Mouse (Mus musculus): ENCODE measurements around the gene Stard10. TPM values are rescaled to one million over a fixed set of nuclear protein-coding genes. Genes with fewer than 3 reads are reported as not detected.

The Stard10 gene
- polyA plus RNA-seq, 1 experiment from 2014 or later, result 35.4 TPM

- H3K27ac ChIP-seq (ENCODE audit: low read depth), result no peak overlapping the region
- no peak for TF ChIP-seq CTCF (IDR thresholded peaks at IDR 0.05; ENCODE audit: low read depth)
- H3K9ac ChIP-seq, result no peak overlapping the region
- H3K9me3 ChIP-seq (ENCODE audit: low read depth, low read length), result no peaks in the 10 kb centered on the region
- H3K36me3 ChIP-seq (ENCODE audit: insufficient read depth), result no peaks in the 10 kb centered on the region
- DNase-seq (no peak), ATAC-seq (ENCODE audit: insufficient read depth) (no peak)
- no peak overlapping the region for H3K4me3 ChIP-seq (ENCODE audit: low read depth, low read length)
- H3K27me3 ChIP-seq (ENCODE audit: insufficient read depth, low read length), result no peaks in the 10 kb centered on the region
- H3K4me2 ChIP-seq, result no peak overlapping the region
- 68% methylated on average over 5 of the region's 5 CpGs for WGBS
- peaks cover 4% of the 10 kb centered on the region; the same call in 1 of the 2 replicates for H3K4me1 ChIP-seq (ENCODE audit: insufficient read depth)
These were observed 47.0 kb downstream of the Stard10 start for GRCm38 (mm10) chr7:101363914-101364313.

GRCm38 (mm10) chr7:101367901-101368852 lies 51.3 kb downstream of the Stard10 start:
- Histone ChIP-seq H3K4me2 (no peak overlapping the region), H3K9me3 (ENCODE audit: low read depth, low read length) (no peaks in the 10 kb centered on the region), H3K4me1 (ENCODE audit: insufficient read depth) (no peaks in the 10 kb centered on the region), H3K27ac (ENCODE audit: low read depth) (no peak overlapping the region), H3K36me3 (ENCODE audit: insufficient read depth) (no peaks in the 10 kb centered on the region), H3K4me3 (ENCODE audit: low read depth, low read length) (no peak overlapping the region), H3K9ac (no peak overlapping the region), H3K27me3 (ENCODE audit: insufficient read depth, low read length) (no peaks in the 10 kb centered on the region)
- WGBS, result 52% methylated on average over 11 of the region's 11 CpGs
- peak; percentile 53 for DNase-seq
- ATAC-seq (ENCODE audit: insufficient read depth), result no peak
- TF ChIP-seq CTCF (IDR thresholded peaks at IDR 0.05; ENCODE audit: low read depth), result peak; percentile 50

- Histone ChIP-seq H3K36me3 (ENCODE audit: insufficient read depth) (no peaks in the 10 kb centered on the region), H3K9me3 (ENCODE audit: low read depth, low read length) (no peaks in the 10 kb centered on the region), H3K4me2 (no peak overlapping the region), H3K4me1 (ENCODE audit: insufficient read depth) (no peaks in the 10 kb centered on the region), H3K9ac (no peak overlapping the region), H3K27me3 (ENCODE audit: insufficient read depth, low read length) (no peaks in the 10 kb centered on the region), H3K27ac (ENCODE audit: low read depth) (no peak overlapping the region), H3K4me3 (ENCODE audit: low read depth, low read length) (no peak overlapping the region)
- no peak for TF ChIP-seq CTCF (IDR thresholded peaks at IDR 0.05; ENCODE audit: low read depth)
- DNase-seq (no peak), ATAC-seq (ENCODE audit: insufficient read depth) (no peak)
- WGBS, result 69% methylated on average over 7 of the region's 7 CpGs
These were observed 52.8 kb downstream of the Stard10 start for GRCm38 (mm10) chr7:101369666-101370065.

- H3K4me3 ChIP-seq (ENCODE audit: low read depth, low read length), result no peak overlapping the region
- no peak overlapping the region for H3K4me2 ChIP-seq
- TF ChIP-seq CTCF (IDR thresholded peaks at IDR 0.05; ENCODE audit: low read depth), result no peak
- H3K4me1 ChIP-seq (ENCODE audit: insufficient read depth), result peaks cover under 1% of the 10 kb centered on the region; the same call in 1 of the 2 replicates
- H3K36me3 ChIP-seq (ENCODE audit: insufficient read depth), result no peaks in the 10 kb centered on the region
- H3K27me3 ChIP-seq (ENCODE audit: insufficient read depth, low read length), result no peaks in the 10 kb centered on the region
- 67% methylated on average over 25 of the region's 26 CpGs for WGBS
- no peak for DNase-seq
- H3K9ac ChIP-seq, result no peak overlapping the region
- no peak overlapping the region for H3K27ac ChIP-seq (ENCODE audit: low read depth)
- ATAC-seq (ENCODE audit: insufficient read depth), result no peak
- H3K9me3 ChIP-seq (ENCODE audit: low read depth, low read length), result no peaks in the 10 kb centered on the region
These were observed 56.2 kb downstream of the Stard10 start for GRCm38 (mm10) chr7:101373082-101373481.

GRCm38 (mm10) chr7:101374155-101374554 lies 57.3 kb downstream of the Stard10 start:
- DNase-seq (peak; percentile 85), ATAC-seq (ENCODE audit: insufficient read depth) (0 out of 2 replicates have a peak, but pooled peaks have one; percentile 22)
- Histone ChIP-seq H3K36me3 (ENCODE audit: insufficient read depth) (no peaks in the 10 kb centered on the region), H3K27me3 (ENCODE audit: insufficient read depth, low read length) (no peaks in the 10 kb centered on the region), H3K4me3 (ENCODE audit: low read depth, low read length) (no peak overlapping the region), H3K4me1 (ENCODE audit: insufficient read depth) (peaks cover 7% of the 10 kb centered on the region), H3K4me2 (no peak overlapping the region), H3K27ac (ENCODE audit: low read depth) (no peak overlapping the region), H3K9me3 (ENCODE audit: low read depth, low read length) (no peaks in the 10 kb centered on the region), H3K9ac (no peak overlapping the region)
- peak; percentile 81 for TF ChIP-seq CTCF (IDR thresholded peaks at IDR 0.05; ENCODE audit: low read depth)

- Histone ChIP-seq H3K4me1 (ENCODE audit: insufficient read depth) (peaks cover 14% of the 10 kb centered on the region), H3K27ac (ENCODE audit: low read depth) (peak overlapping the region; percentile 82; the same call in 1 of the 2 replicates)
- WGBS, result 70% methylated on average over 10 of the region's 10 CpGs
These were observed 59.9 kb downstream of the Stard10 start for GRCm38 (mm10) chr7:101376701-101377340.

GRCm38 (mm10) chr7:101377741-101378262 lies 60.9 kb downstream of the Stard10 start:
- WGBS, result 20% methylated on average over 7 of the region's 7 CpGs
- peak; percentile 76 for ATAC-seq (ENCODE audit: insufficient read depth)
- Histone ChIP-seq H3K36me3 (ENCODE audit: insufficient read depth) (no peaks in the 10 kb centered on the region), H3K9ac (peak overlapping the region; percentile 42), H3K9me3 (ENCODE audit: low read depth, low read length) (no peaks in the 10 kb centered on the region), H3K4me1 (ENCODE audit: insufficient read depth) (peaks cover 14% of the 10 kb centered on the region), H3K27me3 (ENCODE audit: insufficient read depth, low read length) (no peaks in the 10 kb centered on the region), H3K27ac (ENCODE audit: low read depth) (peak overlapping the region; percentile 82), H3K4me3 (ENCODE audit: low read depth, low read length) (peak overlapping the region; percentile 14; the same call in 1 of the 2 replicates), H3K4me2 (peak overlapping the region; percentile 56)
- no peak for TF ChIP-seq CTCF (IDR thresholded peaks at IDR 0.05; ENCODE audit: low read depth)
- peak; percentile 73 for DNase-seq

More at GRCm38 (mm10) chr7:101376701-101377340, 59.9 kb downstream of the Stard10 start:
- no peak overlapping the region for H3K9ac ChIP-seq
- H3K9me3 ChIP-seq (ENCODE audit: low read depth, low read length), result no peaks in the 10 kb centered on the region
- no peaks in the 10 kb centered on the region for H3K27me3 ChIP-seq (ENCODE audit: insufficient read depth, low read length)
- H3K36me3 ChIP-seq (ENCODE audit: insufficient read depth), result no peaks in the 10 kb centered on the region
- no peak for TF ChIP-seq CTCF (IDR thresholded peaks at IDR 0.05; ENCODE audit: low read depth)
- ATAC-seq (ENCODE audit: insufficient read depth) (no peak), DNase-seq (no peak)
- H3K4me3 ChIP-seq (ENCODE audit: low read depth, low read length), result no peak overlapping the region
- no peak overlapping the region for H3K4me2 ChIP-seq

Data from lung, embryonic 14.5 days (tissue).